Mouse (Mus musculus) heart, embryonic 16.5 days (tissue): ENCODE results near the gene Zdhhc13. TPM values are rescaled to one million over a fixed set of nuclear protein-coding genes. Genes with fewer than 3 reads are reported as not detected.
A peak's percentile ranks its signal among the peaks of the same experiment; 100 is the strongest.

ENCODE experiments used
- ATAC-seq: fragments of 200-750 bp; cut with Nextera tagmentation; replicated peaks from 2 replicates; pipeline ENCODE4 v1.8.0; 2017; ENCODE audit warnings: moderate number of reproducible peaks; ENCODE audit not compliant: insufficient read depth, low FRiP score; ENCODE audit errors: extremely low read depth
- H3K27ac ChIP-seq: fragments of 300-500 bp; sonication (generic); 2 replicates; pipeline ENCODE4 v1.5.1; 2014; ENCODE audit warnings: mild to moderate bottlenecking, low read length, control low read depth, moderate library complexity
- H3K27me3 ChIP-seq: fragments of 300-500 bp; sonication (generic); 2 replicates; pipeline ENCODE4 v1.6.1; 2014; ENCODE audit warnings: low read length, mixed read lengths; ENCODE audit not compliant: control insufficient read depth, insufficient read depth
- H3K36me3 ChIP-seq: fragments of 300-500 bp; sonication (generic); 2 replicates; pipeline ENCODE4 v1.6.1; 2014; ENCODE audit not compliant: control insufficient read depth, insufficient read depth
- H3K4me1 ChIP-seq: fragments of 300-500 bp; sonication (generic); 2 replicates; pipeline ENCODE4 v1.6.1; 2014; ENCODE audit warnings: low read length, mixed read lengths; ENCODE audit not compliant: control insufficient read depth, insufficient read depth
- H3K4me2 ChIP-seq: fragments of 300-500 bp; sonication (generic); 2 replicates; pipeline ENCODE4 v1.6.1; 2014; ENCODE audit warnings: low read depth, mild to moderate bottlenecking, control low read depth, low read length
- H3K4me3 ChIP-seq: fragments of 300-500 bp; sonication (generic); 2 replicates; pipeline ENCODE4 v1.5.1; 2014; ENCODE audit warnings: mild to moderate bottlenecking, control low read depth, low read length
- H3K9ac ChIP-seq: fragments of 300-500 bp; sonication (generic); 2 replicates; pipeline ENCODE4 v1.6.1; 2014; ENCODE audit warnings: low read length, control low read depth
- H3K9me3 ChIP-seq: fragments of 300-500 bp; sonication (generic); replicated peaks from 2 replicates; pipeline ENCODE4 v1.6.1; 2016; ENCODE audit warnings: low read length; ENCODE audit not compliant: control insufficient read depth
- WGBS: fragments of 180-500 bp; shearing (Covaris S2); extraction: QIAGEN DNeasy Blood & Tissue Kit; methylation state at CpG from one replicate; pipeline ENCODE4 v1.1.7; 2014; 5-methylcytosine and 5-hydroxymethylcytosine counted together
- polyA plus RNA-seq: library from polyadenylated mRNA; unstranded; fragments of >200 nt; fragmentation: Nextera tagmentation; extraction: Ambion mirVana; gene quantifications from 2 replicates; pipeline ENCODE4 v1.2.1, GENCODE M21; 2015

Gene Zdhhc13
- polyA plus RNA-seq, 1 experiment from 2014 or later = 33.6 TPM

DNA sequence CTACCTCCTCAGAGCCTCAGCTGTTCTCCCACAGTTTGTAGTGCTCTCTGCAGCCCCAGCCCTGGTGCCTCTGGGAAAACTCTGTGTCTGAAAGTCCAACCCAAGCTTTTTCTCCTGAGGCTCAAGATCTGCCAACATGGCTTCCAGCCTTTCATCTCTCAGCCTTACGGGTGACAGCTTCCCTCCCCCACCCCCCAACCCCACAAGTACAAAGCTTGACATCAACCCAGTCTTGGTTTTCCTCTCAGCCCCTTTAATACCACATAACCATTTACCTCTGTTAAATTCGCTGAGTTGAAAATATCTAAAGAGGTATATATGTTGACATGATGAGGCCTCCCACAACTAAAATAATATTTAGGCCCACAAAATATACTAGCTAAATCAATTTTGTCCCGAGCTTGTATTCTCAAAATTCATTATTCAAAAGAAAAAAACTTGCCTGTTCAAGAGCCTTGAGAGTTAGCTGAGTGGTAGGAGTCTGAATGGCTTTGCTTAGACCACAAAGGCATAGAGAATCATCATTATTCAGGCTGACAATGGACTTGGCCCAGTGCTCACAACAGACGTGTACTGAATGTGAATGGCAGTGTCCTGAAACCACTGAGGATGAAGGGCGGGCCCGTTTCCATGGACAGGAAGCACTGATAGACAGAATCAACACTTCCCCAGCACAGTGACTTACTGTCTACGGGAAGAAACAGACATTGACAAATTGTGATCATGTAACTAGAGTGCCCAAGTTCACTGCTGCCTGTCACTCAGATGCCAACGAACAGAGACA, 10.9 kb upstream of the Zdhhc13 start:
- H3K27me3 ChIP-seq = no peaks in the 10 kb centered on the region
- H3K36me3 ChIP-seq = no peaks in the 10 kb centered on the region
- H3K27ac ChIP-seq = no peak overlapping the region
- H3K9ac ChIP-seq = no peak overlapping the region
- ATAC-seq = no peak
- no peaks in the 10 kb centered on the region for H3K4me1 ChIP-seq
- H3K4me3 ChIP-seq = no peak overlapping the region
- H3K9me3 ChIP-seq = no peaks in the 10 kb centered on the region
- 60% methylated on average over 8 of the region's 8 CpGs for WGBS
- H3K4me2 ChIP-seq = no peak overlapping the region

DNA sequence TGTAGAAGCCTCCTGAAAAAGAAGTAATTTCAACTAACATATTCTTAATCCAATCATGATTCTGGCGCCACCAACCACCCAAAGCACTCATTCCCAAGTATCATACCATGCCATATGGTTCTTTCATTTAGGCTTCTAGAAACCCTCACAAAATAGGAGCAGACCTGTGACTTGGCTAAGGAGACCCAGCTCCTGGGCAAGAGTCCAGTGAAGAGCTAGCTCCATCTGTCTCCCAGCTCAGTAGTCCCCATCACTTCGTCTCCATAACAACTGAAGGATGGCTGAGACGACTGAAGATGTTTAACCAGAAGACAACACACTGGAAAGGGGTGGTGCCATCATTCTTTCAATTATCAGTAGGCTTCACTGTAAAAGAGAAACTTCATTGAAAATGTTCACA, 9.7 kb upstream of the Zdhhc13 start:
- Histone ChIP-seq H3K27me3 (no peaks in the 10 kb centered on the region), H3K4me3 (no peak overlapping the region), H3K9me3 (no peaks in the 10 kb centered on the region), H3K4me1 (no peaks in the 10 kb centered on the region), H3K4me2 (no peak overlapping the region), H3K9ac (no peak overlapping the region), H3K27ac (no peak overlapping the region), H3K36me3 (no peaks in the 10 kb centered on the region)
- ATAC-seq = no peak
- WGBS = 68% methylated on average over 3 of the region's 3 CpGs

DNA sequence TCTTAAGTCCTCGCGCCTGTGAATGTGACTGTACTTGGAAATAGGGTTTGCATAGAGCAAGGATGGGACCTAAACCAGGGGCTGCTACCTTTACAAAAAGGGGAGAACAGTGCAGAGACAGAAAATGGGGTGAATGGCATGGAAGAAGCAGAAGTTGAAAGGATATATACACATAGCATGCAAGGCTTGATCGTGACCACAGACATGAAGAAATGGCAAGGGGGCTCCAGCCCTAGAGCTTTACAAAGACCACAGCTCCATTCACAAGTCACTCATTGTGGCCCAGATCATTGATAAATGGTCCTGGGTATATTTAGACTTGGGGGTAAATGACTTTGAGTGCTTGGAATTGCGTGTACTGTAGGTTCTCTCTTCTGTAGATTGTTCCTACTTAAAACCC, 6.4 kb upstream of the Zdhhc13 start:
- H3K4me2 ChIP-seq = no peak overlapping the region
- H3K4me3 ChIP-seq = no peak overlapping the region
- H3K9ac ChIP-seq = no peak overlapping the region
- no peaks in the 10 kb centered on the region; the same call in 1 of the 2 replicates for H3K4me1 ChIP-seq
- WGBS = 83% methylated on average over 4 of the region's 4 CpGs
- H3K9me3 ChIP-seq = no peaks in the 10 kb centered on the region
- no peak for ATAC-seq
- no peaks in the 10 kb centered on the region for H3K27me3 ChIP-seq
- no peaks in the 10 kb centered on the region for H3K36me3 ChIP-seq
- no peak overlapping the region for H3K27ac ChIP-seq

DNA sequence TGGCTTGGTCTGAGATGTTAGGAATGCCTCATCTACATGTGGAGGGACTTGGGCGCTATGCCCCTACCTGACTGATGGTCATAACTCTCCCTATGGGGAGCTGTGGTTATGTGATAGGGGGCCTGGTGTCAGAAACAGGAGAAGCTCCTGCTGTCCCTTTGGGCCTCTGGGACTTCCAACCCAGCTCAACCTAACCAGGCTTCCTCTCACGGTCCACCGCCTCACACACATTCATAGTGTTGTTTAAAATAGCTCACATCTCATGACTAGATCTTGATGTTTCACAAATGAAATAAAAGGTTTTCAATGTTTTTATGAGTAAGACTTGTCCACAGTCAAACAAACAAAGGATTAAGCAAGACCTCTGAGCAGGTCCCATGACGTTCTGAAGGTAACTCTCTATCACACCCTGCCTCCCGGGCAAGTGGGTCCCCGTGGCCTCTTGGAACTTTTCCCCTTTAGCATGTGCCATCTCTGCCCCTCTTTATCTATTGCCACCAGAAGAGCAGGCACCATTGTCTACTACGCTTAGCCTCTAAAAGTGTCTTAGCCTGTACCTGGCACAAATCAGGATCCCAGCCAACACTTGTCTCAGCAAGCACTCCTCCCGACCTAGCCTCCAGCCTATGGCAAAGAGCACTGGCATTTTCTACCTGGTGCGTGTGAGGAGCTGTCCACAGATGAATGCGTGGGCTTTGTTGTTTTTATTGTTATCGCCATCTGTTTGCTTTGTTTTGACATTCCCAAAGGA, 3.9 kb upstream of the Zdhhc13 start:
- H3K9me3 ChIP-seq = no peaks in the 10 kb centered on the region
- 76% methylated on average over 11 of the region's 11 CpGs for WGBS
- no peaks in the 10 kb centered on the region for H3K27me3 ChIP-seq
- no peak overlapping the region for H3K27ac ChIP-seq
- peaks cover 8% of the 10 kb centered on the region for H3K4me1 ChIP-seq
- no peak overlapping the region for H3K4me2 ChIP-seq
- no peaks in the 10 kb centered on the region for H3K36me3 ChIP-seq
- no peak for ATAC-seq
- no peak overlapping the region for H3K9ac ChIP-seq
- H3K4me3 ChIP-seq = no peak overlapping the region

GRCm38 (mm10) chr7:48788348-48788747, 455 bp upstream of the Zdhhc13 start:
- Histone ChIP-seq H3K27ac (0 out of 2 replicates have a peak overlapping the region, but pooled peaks have one; percentile 56), H3K9ac (peak overlapping the region; percentile 46; the same call in 1 of the 2 replicates)
- peak; percentile 10; the same call in 1 of the 2 replicates for ATAC-seq

GRCm38 (mm10) chr7:48790117-48790516, 1.3 kb downstream of the Zdhhc13 start:
- Histone ChIP-seq H3K27ac (no peak overlapping the region), H3K9me3 (no peaks in the 10 kb centered on the region), H3K4me3 (no peak overlapping the region), H3K4me2 (peak overlapping the region; percentile 38; the same call in 1 of the 2 replicates), H3K36me3 (0 out of 2 replicates have a peak, but pooled peaks cover 2% of the 10 kb centered on the region), H3K9ac (no peak overlapping the region), H3K27me3 (no peaks in the 10 kb centered on the region), H3K4me1 (peaks cover 16% of the 10 kb centered on the region)
- no peak for ATAC-seq
- 56% methylated on average over 4 of the region's 4 CpGs for WGBS

More at GRCm38 (mm10) chr7:48788348-48788747, 455 bp upstream of the Zdhhc13 start:
- H3K36me3 ChIP-seq = 0 out of 2 replicates have a peak, but pooled peaks cover 2% of the 10 kb centered on the region
- H3K4me3 ChIP-seq = peak overlapping the region; percentile 81
- no peaks in the 10 kb centered on the region for H3K27me3 ChIP-seq
- peaks cover 16% of the 10 kb centered on the region for H3K4me1 ChIP-seq
- H3K9me3 ChIP-seq = no peaks in the 10 kb centered on the region
- 66% methylated on average over 3 of the region's 3 CpGs for WGBS
- H3K4me2 ChIP-seq = peak overlapping the region; percentile 74

DNA sequence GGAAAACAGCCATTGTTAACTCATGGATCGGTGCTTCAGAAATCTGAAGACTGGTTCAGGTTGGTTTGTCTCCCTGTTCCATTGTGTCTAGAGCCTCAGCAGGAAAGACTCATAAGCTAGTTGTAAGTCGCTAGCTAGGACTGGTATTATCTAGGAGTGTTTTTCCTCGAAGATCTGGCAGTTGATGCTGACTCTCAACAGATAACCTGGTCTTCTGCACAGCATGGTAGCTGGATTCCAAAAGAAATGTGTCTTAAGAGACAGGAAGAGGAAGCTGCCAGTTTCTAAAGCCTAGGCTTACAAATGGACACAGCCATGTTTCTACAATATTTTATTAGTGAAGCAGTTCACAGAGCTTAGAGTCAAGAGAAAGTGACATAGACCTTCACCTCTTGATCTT, 2.6 kb downstream of the Zdhhc13 start:
- ATAC-seq = no peak
- Histone ChIP-seq H3K27me3 (no peaks in the 10 kb centered on the region), H3K9me3 (no peaks in the 10 kb centered on the region), H3K4me1 (peaks cover 16% of the 10 kb centered on the region), H3K9ac (no peak overlapping the region), H3K4me3 (no peak overlapping the region), H3K4me2 (no peak overlapping the region), H3K27ac (no peak overlapping the region), H3K36me3 (peaks cover 5% of the 10 kb centered on the region)
- 76% methylated on average over 3 of the region's 3 CpGs for WGBS

GRCm38 (mm10) chr7:48795130-48795529, 6.3 kb downstream of the Zdhhc13 start:
- Histone ChIP-seq H3K27me3 (no peaks in the 10 kb centered on the region), H3K27ac (no peak overlapping the region), H3K4me2 (no peak overlapping the region), H3K4me1 (peaks cover 12% of the 10 kb centered on the region), H3K4me3 (no peak overlapping the region), H3K36me3 (peaks cover 5% of the 10 kb centered on the region), H3K9me3 (no peaks in the 10 kb centered on the region), H3K9ac (no peak overlapping the region)
- ATAC-seq = no peak
- WGBS = 86% methylated on average over 3 of the region's 3 CpGs

DNA sequence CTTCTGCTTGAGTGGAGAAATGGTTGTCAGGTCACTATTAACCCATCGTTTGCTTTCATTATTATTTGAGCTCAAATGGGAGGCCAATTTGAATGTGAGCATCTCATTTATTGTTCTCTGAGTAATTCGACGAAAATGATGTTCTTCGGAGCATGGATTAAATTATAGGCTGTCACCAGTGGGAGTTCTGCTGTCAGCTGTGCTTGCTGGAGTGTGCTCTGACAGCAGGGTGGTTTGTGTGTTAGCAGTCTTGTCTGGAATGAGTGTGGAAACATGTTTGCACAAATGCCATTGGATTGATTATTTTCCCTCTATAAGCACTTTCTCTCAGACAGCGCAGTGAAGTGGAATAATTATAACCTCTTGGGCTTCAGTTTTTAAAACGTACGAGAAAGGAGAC, 14.6 kb downstream of the Zdhhc13 start:
- Histone ChIP-seq H3K9ac (no peak overlapping the region), H3K36me3 (peaks cover 34% of the 10 kb centered on the region), H3K4me3 (no peak overlapping the region), H3K27me3 (no peaks in the 10 kb centered on the region), H3K9me3 (no peaks in the 10 kb centered on the region), H3K4me1 (no peaks in the 10 kb centered on the region), H3K27ac (no peak overlapping the region), H3K4me2 (no peak overlapping the region)
- WGBS = 88% methylated on average over 7 of the region's 7 CpGs
- ATAC-seq = no peak
